Mouse (Mus musculus): ENCODE data around the gene Rad54l. TPM values are rescaled to one million over a fixed set of nuclear protein-coding genes. Genes with fewer than 3 reads are reported as not detected.

The Rad54l gene
- polyA plus RNA-seq, 1 experiment from 2014 or later, result 42.1 TPM

DNA sequence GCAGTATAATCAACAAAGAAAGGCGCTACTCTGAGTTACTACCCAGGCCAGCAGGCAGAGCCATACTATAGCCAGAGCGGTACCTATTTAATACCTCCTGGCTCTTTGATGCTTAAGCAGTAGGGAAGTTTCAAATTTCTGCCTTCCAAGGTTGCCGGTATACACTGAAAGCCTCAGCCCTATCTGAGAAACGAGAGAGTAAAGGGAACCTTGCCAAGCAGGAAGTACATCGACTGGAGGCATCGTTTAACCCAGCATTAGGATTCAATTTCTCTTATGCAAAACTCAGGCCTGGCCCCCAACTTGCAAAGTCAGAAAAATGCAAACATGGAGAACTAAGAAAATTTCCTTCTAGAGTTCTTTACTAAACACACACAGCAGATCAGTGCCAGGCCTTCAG, 53.4 kb downstream of the Rad54l start:
- 92% methylated on average over 6 of the region's 6 CpGs for WGBS
- H3K27me3 ChIP-seq (ENCODE audit: control insufficient read depth, insufficient read depth, low read length), result no peaks in the 10 kb centered on the region
- H3K36me3 ChIP-seq (ENCODE audit: control insufficient read depth, insufficient read depth, low read length), result peaks cover 6% of the 10 kb centered on the region; the same call in 1 of the 2 replicates
- no peak for ATAC-seq (ENCODE audit: low FRiP score)
- H3K27ac ChIP-seq (ENCODE audit: low read depth, low read length), result no peak overlapping the region
- no peaks in the 10 kb centered on the region for H3K9me3 ChIP-seq (ENCODE audit: control insufficient read depth, low read length)
- no peak for DNase-seq (ENCODE audit: low spot score)
- H3K4me3 ChIP-seq (ENCODE audit: low read depth, low read length), result no peak overlapping the region
- no peaks in the 10 kb centered on the region for H3K4me1 ChIP-seq (replicated peaks; ENCODE audit: control insufficient read depth, insufficient read depth, low read length)
- H3K4me2 ChIP-seq (replicated peaks; ENCODE audit: low read depth, low read length), result no peak overlapping the region
- no peak overlapping the region for H3K9ac ChIP-seq (ENCODE audit: low read depth, low read length)

DNA sequence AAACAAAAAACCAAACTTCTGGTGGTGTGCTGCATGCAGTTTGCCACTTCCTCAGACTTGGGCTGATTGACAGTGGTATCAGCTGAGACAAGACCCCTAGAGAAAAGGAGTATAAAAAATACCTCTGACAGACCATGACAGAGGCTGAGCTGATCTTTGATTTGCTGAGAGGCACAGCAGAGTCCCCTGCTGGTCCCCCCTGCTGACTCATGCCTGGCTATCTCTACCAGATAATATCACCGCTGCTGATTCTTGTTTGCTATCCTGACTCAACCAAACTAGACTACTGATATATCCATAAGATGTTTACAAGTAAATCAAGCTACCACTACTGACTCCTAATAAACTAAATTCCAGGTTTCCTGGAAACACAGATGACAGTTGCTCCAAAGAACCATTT, 59.6 kb downstream of the Rad54l start:
- no peak overlapping the region for H3K4me2 ChIP-seq (replicated peaks; ENCODE audit: low read depth, low read length)
- ATAC-seq (ENCODE audit: low FRiP score) (no peak), DNase-seq (ENCODE audit: low spot score) (no peak)
- peaks cover 4% of the 10 kb centered on the region; the same call in 1 of the 2 replicates for H3K36me3 ChIP-seq (ENCODE audit: control insufficient read depth, insufficient read depth, low read length)
- WGBS, result 56% methylated on average over 1 of the region's 1 CpGs
- H3K27me3 ChIP-seq (ENCODE audit: control insufficient read depth, insufficient read depth, low read length), result no peaks in the 10 kb centered on the region
- no peak overlapping the region for H3K27ac ChIP-seq (ENCODE audit: low read depth, low read length)
- H3K9me3 ChIP-seq (ENCODE audit: control insufficient read depth, low read length), result no peaks in the 10 kb centered on the region
- H3K9ac ChIP-seq (ENCODE audit: low read depth, low read length), result no peak overlapping the region
- no peaks in the 10 kb centered on the region for H3K4me1 ChIP-seq (replicated peaks; ENCODE audit: control insufficient read depth, insufficient read depth, low read length)
- H3K4me3 ChIP-seq (ENCODE audit: low read depth, low read length), result no peak overlapping the region

GRCm38 (mm10) chr4:116059012-116059726, 64.3 kb downstream of the Rad54l start:
- Histone ChIP-seq H3K9me3 (ENCODE audit: control insufficient read depth, low read length) (no peaks in the 10 kb centered on the region), H3K27ac (ENCODE audit: low read depth, low read length) (no peak overlapping the region), H3K36me3 (ENCODE audit: control insufficient read depth, insufficient read depth, low read length) (no peaks in the 10 kb centered on the region), H3K4me1 (replicated peaks; ENCODE audit: control insufficient read depth, insufficient read depth, low read length) (no peaks in the 10 kb centered on the region), H3K4me2 (replicated peaks; ENCODE audit: low read depth, low read length) (no peak overlapping the region), H3K27me3 (ENCODE audit: control insufficient read depth, insufficient read depth, low read length) (no peaks in the 10 kb centered on the region), H3K4me3 (ENCODE audit: low read depth, low read length) (no peak overlapping the region), H3K9ac (ENCODE audit: low read depth, low read length) (no peak overlapping the region)
- 81% methylated on average over 5 of the region's 5 CpGs for WGBS
- ATAC-seq (ENCODE audit: low FRiP score), result no peak
- no peak for DNase-seq (ENCODE audit: low spot score)

DNA sequence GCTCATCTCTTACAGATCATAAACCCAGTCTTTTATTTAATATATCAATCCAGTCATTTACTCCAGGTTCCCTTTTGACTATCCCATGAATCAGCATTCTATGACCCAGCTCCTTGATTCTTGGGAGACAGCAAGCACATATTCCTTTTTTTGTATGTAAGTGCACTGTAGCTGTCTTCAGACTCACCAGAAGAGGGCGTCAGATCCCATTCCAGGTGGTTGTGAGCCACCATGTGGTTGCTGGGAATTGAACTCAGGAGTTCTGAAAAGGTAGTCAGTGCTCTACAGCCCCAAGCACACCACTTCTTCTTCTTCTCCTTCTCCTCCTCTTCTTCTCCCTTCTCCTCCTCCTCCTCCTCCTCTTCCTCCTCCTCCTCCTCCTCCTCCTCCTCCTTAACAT, 65.9 kb downstream of the Rad54l start:
- H3K27me3 ChIP-seq (ENCODE audit: control insufficient read depth, insufficient read depth, low read length), result no peaks in the 10 kb centered on the region
- no peaks in the 10 kb centered on the region for H3K36me3 ChIP-seq (ENCODE audit: control insufficient read depth, insufficient read depth, low read length)
- no peaks in the 10 kb centered on the region for H3K4me1 ChIP-seq (replicated peaks; ENCODE audit: control insufficient read depth, insufficient read depth, low read length)
- DNase-seq (ENCODE audit: low spot score) (no peak), ATAC-seq (ENCODE audit: low FRiP score) (no peak)
- no peak overlapping the region for H3K9ac ChIP-seq (ENCODE audit: low read depth, low read length)
- no peak overlapping the region for H3K4me3 ChIP-seq (ENCODE audit: low read depth, low read length)
- WGBS, result 4% methylated on average over 1 of the region's 1 CpGs
- H3K27ac ChIP-seq (ENCODE audit: low read depth, low read length), result no peak overlapping the region
- no peak overlapping the region for H3K4me2 ChIP-seq (replicated peaks; ENCODE audit: low read depth, low read length)
- H3K9me3 ChIP-seq (ENCODE audit: control insufficient read depth, low read length), result no peaks in the 10 kb centered on the region

GRCm38 (mm10) chr4:116053399-116053961, 70.0 kb downstream of the Rad54l start, which contains the start of gene Nsun4:
Nsun4 (minus strand) TSS chr4:116053876.
- Histone ChIP-seq H3K4me3 (ENCODE audit: low read depth, low read length) (peak within 1 kb of the TSS; percentile 61), H3K4me2 (replicated peaks; ENCODE audit: low read depth, low read length) (peak within 1 kb of the TSS; percentile 57), H3K27me3 (ENCODE audit: control insufficient read depth, insufficient read depth, low read length) (no peaks in the 10 kb centered on the region), H3K36me3 (ENCODE audit: control insufficient read depth, insufficient read depth, low read length) (no peaks in the 10 kb centered on the region), H3K4me1 (replicated peaks; ENCODE audit: control insufficient read depth, insufficient read depth, low read length) (0 out of 2 replicates have a peak, but pooled peaks cover 4% of the 10 kb centered on the region), H3K9ac (ENCODE audit: low read depth, low read length) (peak within 1 kb of the TSS; percentile 58), H3K9me3 (ENCODE audit: control insufficient read depth, low read length) (no peaks in the 10 kb centered on the region), H3K27ac (ENCODE audit: low read depth, low read length) (peak within 1 kb of the TSS; percentile 87)
- peak; percentile 89 for DNase-seq (ENCODE audit: low spot score)
- ATAC-seq (ENCODE audit: low FRiP score), result peak; percentile 94
- WGBS, result under 1% methylated on average over 35 of the region's 35 CpGs

DNA sequence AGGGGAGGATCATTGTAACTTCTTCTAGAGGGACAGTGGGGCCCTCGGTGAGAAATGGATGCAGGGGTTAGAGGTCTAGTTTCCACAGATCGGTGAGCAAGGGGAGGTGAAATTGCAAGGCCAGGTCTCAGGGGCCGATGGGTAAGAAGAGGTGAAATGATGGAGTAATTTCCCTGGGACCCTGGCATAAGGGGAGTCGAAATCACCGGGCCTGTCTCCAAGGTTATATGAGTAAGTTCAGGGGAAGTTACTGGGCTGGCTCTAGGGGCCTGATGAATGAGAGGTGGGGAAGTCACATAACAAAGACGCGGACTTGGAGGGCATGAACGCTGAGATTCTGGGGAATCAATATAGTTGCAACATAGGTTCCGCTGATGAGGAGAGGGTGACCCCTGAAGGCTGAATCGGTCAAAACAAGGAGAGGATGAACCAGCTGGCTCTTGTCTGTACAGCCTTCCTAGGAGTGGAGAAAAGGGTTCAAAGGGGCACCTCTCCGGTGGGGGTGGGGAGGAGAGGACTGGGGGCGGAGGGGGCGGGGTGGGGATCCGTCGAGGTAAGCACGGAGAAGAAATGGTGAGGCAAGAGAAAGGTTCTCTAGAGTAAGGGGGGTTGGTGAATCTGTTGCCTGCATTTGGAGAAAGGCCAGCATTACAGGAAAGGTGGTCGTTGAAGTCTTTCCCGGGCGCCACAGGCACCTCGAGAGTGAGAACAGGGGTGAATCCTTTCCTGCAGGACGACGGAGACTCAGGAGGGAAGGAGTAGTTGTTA, 70.8 kb downstream of the Rad54l start:
- 10% methylated on average over 22 of the region's 22 CpGs for WGBS
- Histone ChIP-seq H3K4me3 (ENCODE audit: low read depth, low read length) (peak overlapping the region; percentile 61), H3K27ac (ENCODE audit: low read depth, low read length) (peak overlapping the region; percentile 87), H3K36me3 (ENCODE audit: control insufficient read depth, insufficient read depth, low read length) (no peaks in the 10 kb centered on the region), H3K4me2 (replicated peaks; ENCODE audit: low read depth, low read length) (peak overlapping the region; percentile 57), H3K9ac (ENCODE audit: low read depth, low read length) (peak overlapping the region; percentile 58), H3K27me3 (ENCODE audit: control insufficient read depth, insufficient read depth, low read length) (no peaks in the 10 kb centered on the region), H3K9me3 (ENCODE audit: control insufficient read depth, low read length) (no peaks in the 10 kb centered on the region), H3K4me1 (replicated peaks; ENCODE audit: control insufficient read depth, insufficient read depth, low read length) (0 out of 2 replicates have a peak, but pooled peaks cover 4% of the 10 kb centered on the region)
- peak; percentile 59 for DNase-seq (ENCODE audit: low spot score)
- peak; percentile 49 for ATAC-seq (ENCODE audit: low FRiP score)

- no peak for ATAC-seq (ENCODE audit: low FRiP score)
- DNase-seq (ENCODE audit: low spot score), result no peak
- H3K4me1 ChIP-seq (replicated peaks; ENCODE audit: control insufficient read depth, insufficient read depth, low read length), result 0 out of 2 replicates have a peak, but pooled peaks cover 4% of the 10 kb centered on the region
- no peaks in the 10 kb centered on the region for H3K9me3 ChIP-seq (ENCODE audit: control insufficient read depth, low read length)
- H3K9ac ChIP-seq (ENCODE audit: low read depth, low read length), result no peak overlapping the region
- H3K27me3 ChIP-seq (ENCODE audit: control insufficient read depth, insufficient read depth, low read length), result no peaks in the 10 kb centered on the region
- H3K4me3 ChIP-seq (ENCODE audit: low read depth, low read length), result no peak overlapping the region
- no peaks in the 10 kb centered on the region for H3K36me3 ChIP-seq (ENCODE audit: control insufficient read depth, insufficient read depth, low read length)
- no peak overlapping the region for H3K27ac ChIP-seq (ENCODE audit: low read depth, low read length)
- H3K4me2 ChIP-seq (replicated peaks; ENCODE audit: low read depth, low read length), result no peak overlapping the region
- WGBS, result 89% methylated on average over 3 of the region's 3 CpGs
Observed at GRCm38 (mm10) chr4:116049211-116049610, 74.3 kb downstream of the Rad54l start.

- Histone ChIP-seq H3K36me3 (ENCODE audit: control insufficient read depth, insufficient read depth, low read length) (no peaks in the 10 kb centered on the region), H3K9ac (ENCODE audit: low read depth, low read length) (no peak overlapping the region), H3K4me2 (replicated peaks; ENCODE audit: low read depth, low read length) (no peak overlapping the region), H3K27me3 (ENCODE audit: control insufficient read depth, insufficient read depth, low read length) (no peaks in the 10 kb centered on the region), H3K9me3 (ENCODE audit: control insufficient read depth, low read length) (no peaks in the 10 kb centered on the region), H3K27ac (ENCODE audit: low read depth, low read length) (no peak overlapping the region), H3K4me3 (ENCODE audit: low read depth, low read length) (no peak overlapping the region), H3K4me1 (replicated peaks; ENCODE audit: control insufficient read depth, insufficient read depth, low read length) (0 out of 2 replicates have a peak, but pooled peaks cover 4% of the 10 kb centered on the region)
- 81% methylated on average over 7 of the region's 7 CpGs for WGBS
- ATAC-seq (ENCODE audit: low FRiP score) (no peak), DNase-seq (ENCODE audit: low spot score) (no peak)
Observed at GRCm38 (mm10) chr4:116048130-116048920, 75.2 kb downstream of the Rad54l start.

All from hindbrain, embryonic 11.5 days (tissue).